Mouse (Mus musculus): Measurements from ENCODE around the gene Taf10. TPM values are rescaled to one million over a fixed set of nuclear protein-coding genes. Genes with fewer than 3 reads are reported as not detected.

Gene Taf10
- polyA plus RNA-seq, 1 experiment from 2014 or later = 131 TPM

- H3K4me3 ChIP-seq (replicated peaks; ENCODE audit: low read depth, low read length) = no peak overlapping the region
- H3K27me3 ChIP-seq (ENCODE audit: control insufficient read depth, insufficient read depth, low read length) = no peaks in the 10 kb centered on the region
- ATAC-seq (ENCODE audit: low FRiP score, low TSS enrichment) (no peak), DNase-seq (no peak)
- H3K27ac ChIP-seq (replicated peaks; ENCODE audit: low read depth, low read length) = no peak overlapping the region
- no peak overlapping the region for H3K4me2 ChIP-seq (ENCODE audit: low read length)
- no peaks in the 10 kb centered on the region for H3K36me3 ChIP-seq (ENCODE audit: control insufficient read depth, insufficient read depth, low read length)
- H3K9me3 ChIP-seq (ENCODE audit: control insufficient read depth, low read length) = no peaks in the 10 kb centered on the region
- 59% methylated on average over 3 of the region's 3 CpGs for WGBS
- no peaks in the 10 kb centered on the region for H3K4me1 ChIP-seq (ENCODE audit: control insufficient read depth, insufficient read depth, low read length)
- no peak overlapping the region for H3K9ac ChIP-seq (replicated peaks; ENCODE audit: low read length)
These were observed 28.8 kb downstream of the Taf10 start for GRCm38 (mm10) chr7:105715366-105715765.

DNA sequence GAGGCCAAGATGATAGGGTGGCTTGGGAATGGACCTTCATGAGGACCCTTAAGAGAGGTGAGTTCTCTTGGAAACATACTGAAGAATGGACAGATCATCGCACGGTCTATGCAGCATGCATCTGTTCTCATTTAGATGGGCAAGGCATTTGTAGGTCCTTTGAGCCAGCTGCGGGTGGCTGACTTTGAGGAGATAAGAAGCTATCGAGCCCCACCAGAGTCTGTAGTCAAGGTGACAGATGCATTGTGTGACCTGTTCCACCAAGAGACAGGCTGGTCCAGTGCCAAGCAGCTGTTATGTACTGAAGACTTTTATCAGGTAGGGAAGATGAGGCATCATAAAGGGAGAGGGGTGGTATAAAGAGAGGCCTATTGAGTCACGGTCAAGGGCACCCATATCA, 35.4 kb downstream of the Taf10 start:
- ATAC-seq (ENCODE audit: low FRiP score, low TSS enrichment) (no peak), DNase-seq (no peak)
- Histone ChIP-seq H3K4me3 (replicated peaks; ENCODE audit: low read depth, low read length) (no peak overlapping the region), H3K9ac (replicated peaks; ENCODE audit: low read length) (no peak overlapping the region), H3K4me2 (ENCODE audit: low read length) (no peak overlapping the region), H3K9me3 (ENCODE audit: control insufficient read depth, low read length) (no peaks in the 10 kb centered on the region), H3K4me1 (ENCODE audit: control insufficient read depth, insufficient read depth, low read length) (no peaks in the 10 kb centered on the region), H3K36me3 (ENCODE audit: control insufficient read depth, insufficient read depth, low read length) (no peaks in the 10 kb centered on the region), H3K27me3 (ENCODE audit: control insufficient read depth, insufficient read depth, low read length) (no peaks in the 10 kb centered on the region), H3K27ac (replicated peaks; ENCODE audit: low read depth, low read length) (no peak overlapping the region)
- 94% methylated on average over 5 of the region's 5 CpGs for WGBS

DNA sequence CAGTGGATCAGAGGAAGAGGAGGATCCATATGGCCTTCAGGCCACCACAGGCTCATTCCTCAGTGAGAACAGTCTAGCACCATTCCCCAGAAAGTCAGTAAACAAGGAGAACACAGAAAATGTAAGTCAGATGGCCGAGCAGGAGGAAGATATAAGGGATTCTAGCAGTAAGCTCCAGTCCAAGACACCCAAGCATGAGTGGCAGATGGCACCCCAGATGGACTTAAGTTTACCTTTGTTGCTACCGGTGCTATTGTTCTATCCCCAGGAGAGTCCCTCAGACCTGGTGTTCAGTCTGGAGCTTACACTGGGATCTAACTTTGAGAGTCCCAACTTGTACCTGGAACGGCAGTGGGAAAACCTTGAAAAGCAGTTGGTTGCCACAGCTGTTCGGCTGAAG, 40.3 kb downstream of the Taf10 start:
- ATAC-seq (ENCODE audit: low FRiP score, low TSS enrichment) = no peak
- no peak overlapping the region for H3K4me2 ChIP-seq (ENCODE audit: low read length)
- no peak for DNase-seq
- 91% methylated on average over 4 of the region's 4 CpGs for whole genome bisulfite sequencing
- no peaks in the 10 kb centered on the region for H3K27me3 ChIP-seq (ENCODE audit: control insufficient read depth, insufficient read depth, low read length)
- H3K4me1 ChIP-seq (ENCODE audit: control insufficient read depth, insufficient read depth, low read length) = no peaks in the 10 kb centered on the region
- no peak overlapping the region for H3K4me3 ChIP-seq (replicated peaks; ENCODE audit: low read depth, low read length)
- H3K9me3 ChIP-seq (ENCODE audit: control insufficient read depth, low read length) = no peaks in the 10 kb centered on the region
- no peak overlapping the region for H3K9ac ChIP-seq (replicated peaks; ENCODE audit: low read length)
- no peaks in the 10 kb centered on the region for H3K36me3 ChIP-seq (ENCODE audit: control insufficient read depth, insufficient read depth, low read length)
- no peak overlapping the region for H3K27ac ChIP-seq (replicated peaks; ENCODE audit: low read depth, low read length)

DNA sequence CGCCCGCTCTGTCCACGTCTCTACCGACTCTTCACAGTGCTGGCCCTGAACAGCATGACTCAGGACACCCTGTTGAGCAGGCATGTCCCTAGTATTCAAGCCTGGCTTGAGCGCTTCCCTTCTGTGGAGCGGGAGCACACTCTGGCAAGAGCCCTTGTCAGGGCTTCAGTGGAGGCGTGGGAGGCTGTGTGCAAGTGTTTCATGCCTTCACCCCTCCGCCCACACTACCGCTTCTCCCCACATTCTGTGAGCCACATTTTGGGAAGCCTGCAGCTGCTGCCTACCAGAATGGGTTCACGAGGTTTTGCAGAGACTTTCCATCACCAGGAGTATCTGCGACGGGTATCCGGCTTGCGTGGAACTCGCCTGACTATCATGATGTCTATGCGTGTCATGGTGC, 41.0 kb downstream of the Taf10 start:
- ATAC-seq (ENCODE audit: low FRiP score, low TSS enrichment) (no peak), DNase-seq (no peak)
- Histone ChIP-seq H3K9ac (replicated peaks; ENCODE audit: low read length) (no peak overlapping the region), H3K27me3 (ENCODE audit: control insufficient read depth, insufficient read depth, low read length) (no peaks in the 10 kb centered on the region), H3K4me2 (ENCODE audit: low read length) (no peak overlapping the region), H3K9me3 (ENCODE audit: control insufficient read depth, low read length) (no peaks in the 10 kb centered on the region), H3K36me3 (ENCODE audit: control insufficient read depth, insufficient read depth, low read length) (no peaks in the 10 kb centered on the region), H3K4me3 (replicated peaks; ENCODE audit: low read depth, low read length) (no peak overlapping the region), H3K27ac (replicated peaks; ENCODE audit: low read depth, low read length) (no peak overlapping the region), H3K4me1 (ENCODE audit: control insufficient read depth, insufficient read depth, low read length) (no peaks in the 10 kb centered on the region)
- 86% methylated on average over 16 of the region's 16 CpGs for WGBS

DNA sequence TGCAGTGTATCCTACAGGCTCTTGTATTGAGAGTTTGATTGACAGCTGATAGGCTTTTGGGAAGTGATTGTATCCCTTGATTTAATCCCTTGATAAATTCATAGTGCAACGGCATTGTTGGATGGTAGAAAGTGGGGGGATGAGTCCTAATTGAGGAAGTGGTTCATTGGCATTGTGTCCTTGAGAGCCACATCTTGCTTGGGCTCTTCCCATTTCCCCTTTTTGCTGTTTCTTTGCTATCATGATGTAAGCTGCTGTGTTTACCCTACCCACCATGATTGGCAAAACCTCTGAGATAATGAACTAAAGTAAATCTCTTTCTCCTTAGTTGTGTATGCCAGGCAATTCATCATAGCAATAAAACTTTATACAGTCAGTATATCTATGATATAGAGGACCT, 53.3 kb downstream of the Taf10 start:
- H3K9ac ChIP-seq (replicated peaks; ENCODE audit: low read length) = no peak overlapping the region
- H3K27ac ChIP-seq (replicated peaks; ENCODE audit: low read depth, low read length) = no peak overlapping the region
- WGBS = 55% methylated on average over 1 of the region's 1 CpGs
- no peaks in the 10 kb centered on the region for H3K9me3 ChIP-seq (ENCODE audit: control insufficient read depth, low read length)
- no peaks in the 10 kb centered on the region for H3K4me1 ChIP-seq (ENCODE audit: control insufficient read depth, insufficient read depth, low read length)
- DNase-seq (no peak), ATAC-seq (ENCODE audit: low FRiP score, low TSS enrichment) (no peak)
- H3K4me2 ChIP-seq (ENCODE audit: low read length) = no peak overlapping the region
- H3K4me3 ChIP-seq (replicated peaks; ENCODE audit: low read depth, low read length) = no peak overlapping the region
- H3K27me3 ChIP-seq (ENCODE audit: control insufficient read depth, insufficient read depth, low read length) = no peaks in the 10 kb centered on the region
- no peaks in the 10 kb centered on the region for H3K36me3 ChIP-seq (ENCODE audit: control insufficient read depth, insufficient read depth, low read length)

Other genes with a start within 250 kb of the Taf10 start
- gene Smpd1, start 190.0 kb downstream of the Taf10 start, polyA plus RNA-seq (2014; fragmentation: Nextera tagmentation; extraction: Ambion mirVana) = 90.6 and 91.4 TPM in 2 replicates
- gene Apbb1, start 162.7 kb downstream of the Taf10 start, polyA plus RNA-seq (2014; fragmentation: Nextera tagmentation; extraction: Ambion mirVana) = 227 and 305 TPM in 2 replicates
- gene Hpx, start 144.2 kb downstream of the Taf10 start, polyA plus RNA-seq (2014; fragmentation: Nextera tagmentation; extraction: Ambion mirVana) = 0.27 and 0.55 TPM in 2 replicates
- 68.5 and 69.3 TPM in 2 replicates for gene Trim3, start 110.8 kb downstream of the Taf10 start, polyA plus RNA-seq (2014; fragmentation: Nextera tagmentation; extraction: Ambion mirVana)
- gene Timm10b, start 104.3 kb downstream of the Taf10 start, polyA plus RNA-seq (2014; fragmentation: Nextera tagmentation; extraction: Ambion mirVana) = 122 and 165 TPM in 2 replicates
- gene Arfip2, start 103.9 kb downstream of the Taf10 start, polyA plus RNA-seq (2014; fragmentation: Nextera tagmentation; extraction: Ambion mirVana) = 83.8 and 102 TPM in 2 replicates
- 27.8 and 32.2 TPM in 2 replicates for gene Gm45799, start 103.8 kb downstream of the Taf10 start, polyA plus RNA-seq (2014; fragmentation: Nextera tagmentation; extraction: Ambion mirVana)
- gene Dnhd1, start 93.5 kb downstream of the Taf10 start, polyA plus RNA-seq (2014; fragmentation: Nextera tagmentation; extraction: Ambion mirVana) = 1.7 and 2.3 TPM in 2 replicates
- gene Ilk, start 7.8 kb downstream of the Taf10 start, polyA plus RNA-seq (2014; fragmentation: Nextera tagmentation; extraction: Ambion mirVana) = 166 and 199 TPM in 2 replicates
- 18.6 and 24.4 TPM in 2 replicates for gene Rrp8, start 7.0 kb downstream of the Taf10 start, polyA plus RNA-seq (2014; fragmentation: Nextera tagmentation; extraction: Ambion mirVana)
- gene Tpp1, start 7.9 kb upstream of the Taf10 start, polyA plus RNA-seq (2014; fragmentation: Nextera tagmentation; extraction: Ambion mirVana) = 22.5 and 49.5 TPM in 2 replicates
- 22.4 and 26.1 TPM in 2 replicates for gene Dchs1, start 43.3 kb upstream of the Taf10 start, polyA plus RNA-seq (2014; fragmentation: Nextera tagmentation; extraction: Ambion mirVana)
- 186 and 200 TPM in 2 replicates for gene Mrpl17, start 66.7 kb upstream of the Taf10 start, polyA plus RNA-seq (2014; fragmentation: Nextera tagmentation; extraction: Ambion mirVana)
- 0.05 and 1.2 TPM in 2 replicates for gene Gm4070, start 209.6 kb upstream of the Taf10 start, polyA plus RNA-seq (2014; fragmentation: Nextera tagmentation; extraction: Ambion mirVana)

All from midbrain, embryonic 14.5 days (tissue).